Mouse (Mus musculus) hindbrain, embryonic 11.5 days (tissue): ENCODE measurements around the gene Esm1. TPM values are rescaled to one million over a fixed set of nuclear protein-coding genes. Genes with fewer than 3 reads are reported as not detected.

ENCODE experiments used
- ATAC-seq: fragments of 200-750 bp; cut with Nextera tagmentation; 2 replicates; pipeline ENCODE4 v1.8.0; 2017; ENCODE audit warnings: mild to moderate bottlenecking, moderate TSS enrichment, moderate library complexity; ENCODE audit not compliant: low FRiP score
- DNase-seq: peaks from one replicate; pipeline ENCODE4 v3.0.0-alpha.2; 2015; ENCODE audit warnings: low spot score
- H3K27ac ChIP-seq: fragments of 300-500 bp; sonication (generic); 2 replicates; pipeline ENCODE4 v1.5.1; 2014; ENCODE audit warnings: mild to moderate bottlenecking, low read depth, low read length
- H3K27me3 ChIP-seq: fragments of 300-500 bp; sonication (generic); 2 replicates; pipeline ENCODE4 v1.6.1; 2014; ENCODE audit warnings: mild to moderate bottlenecking, low read length, moderate library complexity, mixed read lengths; ENCODE audit not compliant: control insufficient read depth, insufficient read depth
- H3K36me3 ChIP-seq: fragments of 300-500 bp; sonication (generic); 2 replicates; pipeline ENCODE4 v1.6.1; 2014; ENCODE audit warnings: mild to moderate bottlenecking, low read length, moderate library complexity, mixed read lengths; ENCODE audit not compliant: control insufficient read depth, insufficient read depth
- H3K4me1 ChIP-seq: fragments of 300-500 bp; sonication (generic); replicated peaks from 2 replicates; pipeline ENCODE4 v1.6.1; 2014; ENCODE audit warnings: low read length, mixed read lengths; ENCODE audit not compliant: control insufficient read depth, insufficient read depth
- H3K4me2 ChIP-seq: fragments of 300-500 bp; sonication (generic); replicated peaks from 2 replicates; pipeline ENCODE4 v1.6.1; 2014; ENCODE audit warnings: mild to moderate bottlenecking, low read depth, low read length
- H3K4me3 ChIP-seq: fragments of 300-500 bp; sonication (generic); 2 replicates; pipeline ENCODE4 v1.5.1; 2014; ENCODE audit warnings: low read depth, low read length
- H3K9ac ChIP-seq: fragments of 300-500 bp; sonication (generic); 2 replicates; pipeline ENCODE4 v1.6.1; 2014; ENCODE audit warnings: low read depth, low read length
- H3K9me3 ChIP-seq: fragments of 300-500 bp; sonication (generic); 2 replicates; pipeline ENCODE4 v1.6.1; 2016; ENCODE audit warnings: low read length; ENCODE audit not compliant: control insufficient read depth
- WGBS: fragments of 180-500 bp; shearing (Covaris S2); extraction: QIAGEN DNeasy Blood & Tissue Kit; methylation state at CpG from one replicate; pipeline ENCODE4 v1.1.7; 2014; 5-methylcytosine and 5-hydroxymethylcytosine counted together
- polyA plus RNA-seq: library from polyadenylated mRNA; unstranded; fragments of >200 nt; fragmentation: Nextera tagmentation; extraction: Ambion mirVana; gene quantifications from 2 replicates; pipeline ENCODE4 v1.2.1, GENCODE M21; 2014

The Esm1 gene
- 1.1 and 1.2 TPM in 2 replicates for polyA plus RNA-seq

DNA sequence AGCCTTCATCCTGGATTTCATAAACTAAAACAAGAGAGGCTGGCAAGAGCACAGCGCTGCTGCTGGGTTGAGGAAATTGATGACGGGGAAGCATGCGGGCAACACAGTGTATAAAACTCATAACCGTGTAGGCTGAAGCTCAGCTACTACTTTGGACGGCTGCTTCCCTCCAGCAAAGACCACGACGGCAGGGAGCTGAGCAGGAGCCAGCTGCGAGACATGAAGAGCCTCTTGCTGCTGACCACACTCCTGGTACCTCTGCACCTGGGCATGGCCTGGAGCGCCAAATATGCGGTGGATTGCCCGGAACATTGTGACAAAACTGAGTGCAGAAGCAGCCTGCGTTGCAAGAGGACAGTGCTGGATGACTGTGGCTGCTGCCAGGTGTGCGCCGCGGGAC lies at the start of gene Esm1:
Esm1 (plus strand) TSS at position 36 of the 400 bp plus-strand sequence.
- Histone ChIP-seq H3K4me3 (no peak within 1 kb of the TSS), H3K27me3 (no peaks in the 10 kb centered on the region), H3K9me3 (no peaks in the 10 kb centered on the region), H3K27ac (no peak within 1 kb of the TSS), H3K9ac (no peak within 1 kb of the TSS), H3K36me3 (no peaks in the 10 kb centered on the region), H3K4me1 (no peaks in the 10 kb centered on the region), H3K4me2 (no peak within 1 kb of the TSS)
- ATAC-seq (no peak), DNase-seq (no peak)
- 49% methylated on average over 15 of the region's 15 CpGs for WGBS

DNA sequence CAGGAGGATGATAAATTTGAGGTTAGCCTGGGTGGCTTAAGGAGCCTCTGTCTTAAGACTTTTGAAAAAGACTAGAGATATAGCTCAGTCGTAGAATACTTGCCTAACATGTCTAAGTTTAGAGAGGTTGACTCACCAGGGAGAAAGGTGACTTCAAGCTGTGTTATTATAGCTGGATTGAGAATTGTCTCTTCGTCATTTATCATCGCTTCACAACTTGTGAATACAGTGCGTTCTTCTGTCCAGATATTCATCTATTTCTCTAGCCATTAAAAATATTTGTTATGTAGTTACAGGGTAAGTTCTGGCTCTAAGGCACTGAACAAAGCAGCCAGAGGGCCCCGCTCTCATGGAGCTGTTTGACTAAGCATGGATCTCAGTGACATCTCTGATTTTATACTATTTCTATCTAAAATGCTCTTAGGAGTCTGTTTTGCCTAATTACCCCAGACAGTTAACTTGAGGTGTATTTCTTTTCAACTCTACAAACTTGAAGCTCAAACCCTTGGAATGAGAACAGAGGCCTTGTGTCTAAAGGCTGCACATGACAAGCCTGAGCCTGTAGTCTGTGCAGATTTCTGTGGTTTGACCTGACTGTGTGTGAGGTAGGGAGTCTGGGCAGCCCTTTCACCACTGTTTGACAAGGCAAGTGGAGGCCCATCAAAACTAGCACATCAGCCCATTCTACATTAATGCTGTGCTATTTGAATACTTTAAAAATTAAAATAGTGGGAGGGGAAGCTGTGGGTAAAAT lies 45.0 kb upstream of the Esm1 start:
- H3K36me3 ChIP-seq = no peaks in the 10 kb centered on the region
- no peak overlapping the region for H3K9ac ChIP-seq
- no peak overlapping the region for H3K4me2 ChIP-seq
- no peaks in the 10 kb centered on the region for H3K4me1 ChIP-seq
- no peak for DNase-seq
- no peaks in the 10 kb centered on the region for H3K27me3 ChIP-seq
- no peak overlapping the region for H3K4me3 ChIP-seq
- ATAC-seq = no peak
- WGBS = 90% methylated on average over 5 of the region's 5 CpGs
- no peaks in the 10 kb centered on the region for H3K9me3 ChIP-seq
- H3K27ac ChIP-seq = no peak overlapping the region

DNA sequence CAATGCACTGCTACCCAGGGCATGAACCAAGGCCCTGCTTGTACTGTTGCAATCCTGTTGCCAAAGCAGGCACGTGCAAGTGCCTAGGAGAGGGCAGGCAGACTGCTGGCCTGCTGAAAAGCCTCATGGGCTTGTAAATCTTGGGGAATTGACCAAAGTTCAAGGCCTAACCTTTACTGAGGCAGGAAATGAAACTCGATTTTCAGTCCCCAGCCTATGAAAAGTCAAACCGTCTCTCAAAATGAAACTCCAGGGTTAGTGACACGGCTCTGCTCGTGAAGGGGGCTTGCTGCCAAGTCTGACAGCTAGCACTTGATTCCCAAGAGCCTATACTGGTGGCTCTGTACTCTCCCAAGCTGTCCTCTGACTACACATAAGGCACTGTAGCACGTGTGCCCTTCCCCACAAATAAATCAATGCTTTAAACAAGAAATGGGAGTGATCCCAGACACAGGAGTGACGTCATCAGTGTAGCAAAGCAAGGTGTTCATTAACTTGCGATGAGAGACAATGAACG lies 41.4 kb upstream of the Esm1 start:
- no peak overlapping the region for H3K27ac ChIP-seq
- WGBS = 82% methylated on average over 9 of the region's 9 CpGs
- H3K4me2 ChIP-seq = no peak overlapping the region
- no peaks in the 10 kb centered on the region for H3K4me1 ChIP-seq
- ATAC-seq (no peak), DNase-seq (no peak)
- no peaks in the 10 kb centered on the region for H3K27me3 ChIP-seq
- H3K4me3 ChIP-seq = no peak overlapping the region
- H3K36me3 ChIP-seq = no peaks in the 10 kb centered on the region
- no peaks in the 10 kb centered on the region for H3K9me3 ChIP-seq
- H3K9ac ChIP-seq = no peak overlapping the region

DNA sequence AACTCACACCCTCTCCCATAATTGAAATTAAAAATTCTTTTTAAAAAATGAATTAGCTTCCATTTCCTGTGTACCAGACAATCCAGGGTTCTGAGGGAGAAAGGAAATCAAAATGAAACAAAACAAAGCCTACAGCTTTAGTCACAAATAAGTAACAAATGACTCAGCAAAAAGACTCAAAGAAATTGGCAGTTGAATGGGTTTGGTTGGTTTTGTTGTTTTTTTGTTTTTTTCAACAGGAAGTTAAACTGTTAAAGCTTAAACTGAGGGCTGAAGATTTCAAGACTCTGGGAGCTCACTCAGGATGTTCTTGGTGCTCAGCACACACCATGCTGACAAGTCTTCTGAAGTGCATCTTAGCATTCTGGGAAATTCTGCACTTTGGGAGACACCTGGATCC lies 39.2 kb upstream of the Esm1 start:
- Histone ChIP-seq H3K9ac (no peak overlapping the region), H3K36me3 (no peaks in the 10 kb centered on the region), H3K4me3 (no peak overlapping the region), H3K27me3 (no peaks in the 10 kb centered on the region), H3K27ac (no peak overlapping the region), H3K4me2 (no peak overlapping the region), H3K9me3 (no peaks in the 10 kb centered on the region), H3K4me1 (no peaks in the 10 kb centered on the region)
- ATAC-seq = no peak
- DNase-seq = no peak

DNA sequence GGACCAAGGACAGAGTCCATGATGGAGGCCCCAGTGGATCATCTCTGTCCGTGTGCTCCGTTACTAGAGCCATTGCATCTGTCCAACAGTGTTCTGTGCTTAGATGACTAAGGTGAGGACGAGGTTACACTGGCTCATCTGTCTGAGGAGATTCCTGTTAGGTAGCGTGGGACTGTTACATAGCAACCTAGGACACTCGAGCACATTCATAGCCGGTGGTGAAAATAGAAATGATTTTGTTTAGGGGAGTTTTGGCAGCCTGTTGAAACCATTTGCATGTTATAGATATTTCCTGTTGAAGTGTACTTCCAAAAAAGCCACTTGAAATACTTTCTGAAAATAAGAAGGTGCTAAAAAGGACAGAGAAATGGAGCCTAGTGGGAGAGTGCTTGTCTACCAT lies 35.3 kb upstream of the Esm1 start:
- Histone ChIP-seq H3K4me3 (no peak overlapping the region), H3K36me3 (no peaks in the 10 kb centered on the region), H3K4me1 (no peaks in the 10 kb centered on the region), H3K27ac (no peak overlapping the region), H3K9me3 (no peaks in the 10 kb centered on the region), H3K27me3 (no peaks in the 10 kb centered on the region), H3K4me2 (no peak overlapping the region), H3K9ac (no peak overlapping the region)
- DNase-seq (no peak), ATAC-seq (no peak)
- WGBS = 90% methylated on average over 6 of the region's 6 CpGs

DNA sequence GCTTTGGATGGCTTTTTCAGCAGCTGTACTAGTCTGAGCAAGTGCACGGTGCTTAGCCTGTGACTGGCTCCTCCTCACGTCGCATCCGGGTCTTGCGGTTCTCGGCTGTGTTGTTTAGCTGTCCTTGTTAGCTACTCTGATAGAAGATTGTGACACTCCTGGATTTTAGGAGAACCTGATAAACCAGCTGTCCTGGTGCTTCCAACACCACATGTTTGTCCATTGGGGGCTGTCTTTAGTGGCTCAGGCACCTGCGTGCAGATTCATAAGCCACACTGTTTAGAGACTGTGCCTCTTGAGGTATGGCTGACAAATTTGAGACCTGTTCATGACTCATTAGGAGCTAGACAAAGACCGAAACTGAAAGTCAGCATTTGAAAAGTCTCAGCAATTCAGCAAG lies 26.1 kb upstream of the Esm1 start:
- DNase-seq (no peak), ATAC-seq (no peak)
- Histone ChIP-seq H3K36me3 (no peaks in the 10 kb centered on the region), H3K9me3 (no peaks in the 10 kb centered on the region), H3K4me2 (no peak overlapping the region), H3K4me1 (no peaks in the 10 kb centered on the region), H3K27ac (no peak overlapping the region), H3K4me3 (no peak overlapping the region), H3K27me3 (no peaks in the 10 kb centered on the region), H3K9ac (no peak overlapping the region)
- 93% methylated on average over 8 of the region's 8 CpGs for WGBS

DNA sequence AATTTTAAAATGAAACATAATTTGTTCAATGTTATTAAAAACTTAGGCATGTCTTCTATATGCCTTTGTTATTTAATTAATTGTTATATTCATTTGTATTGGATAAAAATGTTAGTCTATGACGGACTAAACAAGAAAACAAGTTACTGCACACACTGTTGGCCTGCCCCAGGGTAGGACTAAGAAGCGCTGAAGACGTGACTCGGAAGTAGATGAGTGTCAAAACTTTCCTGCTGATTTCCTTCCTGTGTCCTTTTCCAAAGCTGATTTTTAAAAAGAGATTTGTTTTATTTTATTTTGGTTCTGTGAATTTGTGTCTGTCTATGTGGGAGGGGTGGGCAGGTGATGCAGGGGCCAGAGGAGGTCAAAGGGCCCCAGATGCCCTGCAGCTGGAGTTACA lies 25.7 kb upstream of the Esm1 start:
- ATAC-seq = no peak
- Histone ChIP-seq H3K4me1 (no peaks in the 10 kb centered on the region), H3K36me3 (no peaks in the 10 kb centered on the region), H3K4me3 (no peak overlapping the region), H3K9ac (no peak overlapping the region), H3K9me3 (no peaks in the 10 kb centered on the region), H3K27ac (no peak overlapping the region), H3K27me3 (no peaks in the 10 kb centered on the region), H3K4me2 (no peak overlapping the region)
- WGBS = 87% methylated on average over 4 of the region's 4 CpGs
- no peak for DNase-seq

DNA sequence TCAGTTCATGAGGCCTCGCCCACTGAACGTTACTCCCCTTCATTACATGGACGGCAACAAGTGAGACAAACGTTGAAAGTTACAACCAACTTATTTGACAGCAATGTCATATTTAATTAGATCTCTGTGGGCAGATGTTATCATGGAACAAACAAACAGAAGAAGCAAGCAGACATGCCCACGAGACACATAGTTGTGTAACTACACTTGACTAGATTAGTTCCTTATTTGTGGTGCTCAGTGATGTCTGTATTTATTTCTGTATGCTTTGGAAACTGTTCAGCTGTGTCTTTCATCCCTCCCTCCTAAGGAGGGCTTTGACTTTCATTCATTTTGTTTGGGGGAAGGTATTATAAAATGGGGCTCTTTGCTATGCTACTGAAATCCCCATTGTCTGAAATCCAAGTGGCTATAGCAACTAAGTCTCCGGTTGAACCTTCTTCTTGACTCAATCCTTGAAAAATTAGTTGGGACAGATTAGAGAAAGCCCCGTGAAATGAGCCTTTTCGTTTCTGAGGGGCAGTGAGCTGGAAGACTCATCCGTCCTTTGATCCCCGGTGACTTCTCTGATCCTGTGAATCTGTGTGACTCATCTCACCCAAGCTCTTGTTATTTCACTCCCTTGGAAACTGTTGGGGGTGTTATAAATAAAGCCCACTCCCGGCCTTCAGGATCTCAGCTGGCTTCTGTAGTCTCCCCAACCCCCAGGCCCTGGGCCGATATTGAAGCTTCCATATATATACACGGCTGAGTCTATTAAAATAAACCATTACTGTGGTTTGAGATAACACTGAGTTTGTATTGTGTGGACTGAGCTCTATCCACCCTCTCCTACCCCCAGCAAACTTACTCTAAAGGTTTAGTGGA lies 12.4 kb upstream of the Esm1 start:
- Histone ChIP-seq H3K36me3 (no peaks in the 10 kb centered on the region), H3K9ac (no peak overlapping the region), H3K4me3 (no peak overlapping the region), H3K9me3 (no peaks in the 10 kb centered on the region), H3K4me2 (no peak overlapping the region), H3K27me3 (no peaks in the 10 kb centered on the region), H3K27ac (no peak overlapping the region), H3K4me1 (no peaks in the 10 kb centered on the region)
- ATAC-seq (no peak), DNase-seq (no peak)
- WGBS = 60% methylated on average over 13 of the region's 13 CpGs
